Mouse (Mus musculus): Measurements from ENCODE around the gene Ggta1. TPM values are rescaled to one million over a fixed set of nuclear protein-coding genes. Genes with fewer than 3 reads are reported as not detected.
A peak's percentile ranks its signal among the peaks of the same experiment; 100 is the strongest.

The Ggta1 gene
- polyA plus RNA-seq, 1 experiment from 2014 or later: 38.1 TPM

- no peaks in the 10 kb centered on the region for H3K36me3 ChIP-seq (ENCODE audit: control insufficient read depth, insufficient read depth, low read length)
- H3K9ac ChIP-seq (ENCODE audit: low read depth, low read length): no peak overlapping the region
- H3K4me2 ChIP-seq: no peak overlapping the region
- no peaks in the 10 kb centered on the region for H3K9me3 ChIP-seq (replicated peaks; ENCODE audit: control insufficient read depth, low read length)
- 32% methylated on average over 6 of the region's 6 CpGs for WGBS (ENCODE audit: insufficient replicate concordance)
- H3K4me3 ChIP-seq (ENCODE audit: low read depth, low read length): no peak overlapping the region
- no peaks in the 10 kb centered on the region for H3K27me3 ChIP-seq (ENCODE audit: control insufficient read depth, insufficient read depth, low read length)
- peaks cover 76% of the 10 kb centered on the region for H3K4me1 ChIP-seq (ENCODE audit: control insufficient read depth, insufficient read depth, low read length)
- no peak for ATAC-seq (replicated peaks; ENCODE audit: insufficient number of reproducible peaks, low FRiP score, low TSS enrichment)
- peak overlapping the region; percentile 89 for H3K27ac ChIP-seq (ENCODE audit: low read depth, low read length)
Measured at GRCm38 (mm10) chr2:35505519-35506286, 42.7 kb upstream of the Ggta1 start.

DNA sequence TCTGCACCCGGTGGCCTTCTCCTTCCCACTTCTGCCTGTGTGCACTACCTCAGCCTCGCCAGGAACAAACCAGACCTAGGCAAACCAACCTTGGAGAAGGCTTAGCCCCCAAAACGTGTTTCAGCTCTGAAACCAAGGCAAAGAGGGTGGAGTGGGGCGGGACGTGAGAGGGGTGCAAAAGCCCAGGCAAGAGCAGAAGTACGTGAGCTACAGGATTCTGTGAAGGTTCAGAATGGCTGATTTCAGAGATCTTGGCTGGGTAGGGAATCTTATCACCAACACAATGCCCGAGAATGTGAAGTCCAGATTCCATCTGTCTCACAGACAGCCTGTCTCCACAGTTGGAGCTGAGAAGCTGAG, 41.4 kb upstream of the Ggta1 start:
- Histone ChIP-seq H3K4me2 (peak overlapping the region; percentile 3; the same call in 1 of the 2 replicates), H3K4me1 (ENCODE audit: control insufficient read depth, insufficient read depth, low read length) (peaks cover 66% of the 10 kb centered on the region), H3K4me3 (ENCODE audit: low read depth, low read length) (no peak overlapping the region), H3K9ac (ENCODE audit: low read depth, low read length) (no peak overlapping the region), H3K27me3 (ENCODE audit: control insufficient read depth, insufficient read depth, low read length) (no peaks in the 10 kb centered on the region), H3K36me3 (ENCODE audit: control insufficient read depth, insufficient read depth, low read length) (no peaks in the 10 kb centered on the region), H3K27ac (ENCODE audit: low read depth, low read length) (peak overlapping the region; percentile 89), H3K9me3 (replicated peaks; ENCODE audit: control insufficient read depth, low read length) (no peaks in the 10 kb centered on the region)
- ATAC-seq (replicated peaks; ENCODE audit: insufficient number of reproducible peaks, low FRiP score, low TSS enrichment): no peak
- 21% methylated on average over 7 of the region's 7 CpGs for WGBS (ENCODE audit: insufficient replicate concordance)

GRCm38 (mm10) chr2:35503723-35504416, 40.8 kb upstream of the Ggta1 start:
- no peak overlapping the region for H3K9ac ChIP-seq (ENCODE audit: low read depth, low read length)
- peak; percentile 62 for ATAC-seq (replicated peaks; ENCODE audit: insufficient number of reproducible peaks, low FRiP score, low TSS enrichment)
- H3K36me3 ChIP-seq (ENCODE audit: control insufficient read depth, insufficient read depth, low read length): no peaks in the 10 kb centered on the region
- H3K27me3 ChIP-seq (ENCODE audit: control insufficient read depth, insufficient read depth, low read length): no peaks in the 10 kb centered on the region
- H3K4me1 ChIP-seq (ENCODE audit: control insufficient read depth, insufficient read depth, low read length): peaks cover 63% of the 10 kb centered on the region
- no peaks in the 10 kb centered on the region for H3K9me3 ChIP-seq (replicated peaks; ENCODE audit: control insufficient read depth, low read length)
- H3K4me2 ChIP-seq: peak overlapping the region; percentile 3; the same call in 1 of the 2 replicates
- WGBS (ENCODE audit: insufficient replicate concordance): 16% methylated on average over 8 of the region's 8 CpGs
- H3K4me3 ChIP-seq (ENCODE audit: low read depth, low read length): no peak overlapping the region
- peak overlapping the region; percentile 89 for H3K27ac ChIP-seq (ENCODE audit: low read depth, low read length)

DNA sequence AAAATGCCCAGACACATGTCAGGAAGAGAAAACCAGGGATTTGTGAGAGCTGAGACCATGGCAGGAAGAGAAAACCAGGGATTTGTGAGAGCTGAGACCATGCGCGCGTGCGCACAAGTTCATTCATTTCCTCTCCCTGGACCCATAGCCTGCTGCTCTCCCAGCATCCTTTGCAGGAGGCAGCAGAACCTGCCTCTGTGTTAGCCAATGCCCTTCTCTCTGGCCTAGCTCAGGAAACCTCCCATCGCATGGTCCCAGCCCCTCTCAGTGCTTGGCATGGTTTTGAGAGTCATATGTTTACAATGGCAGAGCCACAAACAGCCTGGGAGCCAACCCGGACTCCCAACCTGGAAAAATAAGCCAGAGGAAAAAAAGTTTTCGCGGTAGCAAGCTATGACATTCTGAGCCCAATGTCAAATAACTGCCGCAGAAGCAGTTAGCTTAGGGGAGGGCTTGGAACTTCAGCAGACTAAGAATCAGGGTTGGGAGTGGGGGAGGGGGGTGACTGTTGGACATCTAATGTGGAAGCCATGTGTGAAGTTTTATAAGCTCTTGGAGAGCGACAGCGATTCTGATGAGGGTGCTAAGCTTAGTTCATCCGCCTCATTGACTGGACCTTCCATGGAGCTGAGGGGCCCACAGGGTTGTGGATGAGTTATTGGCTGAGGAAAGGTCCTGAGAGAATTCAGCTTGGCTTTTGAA, 40.1 kb upstream of the Ggta1 start:
- H3K4me2 ChIP-seq: no peak overlapping the region; the same call in 1 of the 2 replicates
- H3K9ac ChIP-seq (ENCODE audit: low read depth, low read length): no peak overlapping the region
- no peaks in the 10 kb centered on the region for H3K9me3 ChIP-seq (replicated peaks; ENCODE audit: control insufficient read depth, low read length)
- no peak overlapping the region for H3K4me3 ChIP-seq (ENCODE audit: low read depth, low read length)
- 73% methylated on average over 12 of the region's 12 CpGs for WGBS (ENCODE audit: insufficient replicate concordance)
- no peak for ATAC-seq (replicated peaks; ENCODE audit: insufficient number of reproducible peaks, low FRiP score, low TSS enrichment)
- H3K4me1 ChIP-seq (ENCODE audit: control insufficient read depth, insufficient read depth, low read length): peaks cover 56% of the 10 kb centered on the region
- peak overlapping the region; percentile 89 for H3K27ac ChIP-seq (ENCODE audit: low read depth, low read length)
- no peaks in the 10 kb centered on the region for H3K36me3 ChIP-seq (ENCODE audit: control insufficient read depth, insufficient read depth, low read length)
- H3K27me3 ChIP-seq (ENCODE audit: control insufficient read depth, insufficient read depth, low read length): no peaks in the 10 kb centered on the region

GRCm38 (mm10) chr2:35502561-35502960, 39.5 kb upstream of the Ggta1 start:
- H3K9ac ChIP-seq (ENCODE audit: low read depth, low read length): no peak overlapping the region
- no peaks in the 10 kb centered on the region for H3K9me3 ChIP-seq (replicated peaks; ENCODE audit: control insufficient read depth, low read length)
- no peak for ATAC-seq (replicated peaks; ENCODE audit: insufficient number of reproducible peaks, low FRiP score, low TSS enrichment)
- no peak overlapping the region for H3K4me2 ChIP-seq
- H3K27me3 ChIP-seq (ENCODE audit: control insufficient read depth, insufficient read depth, low read length): no peaks in the 10 kb centered on the region
- no peaks in the 10 kb centered on the region for H3K36me3 ChIP-seq (ENCODE audit: control insufficient read depth, insufficient read depth, low read length)
- H3K27ac ChIP-seq (ENCODE audit: low read depth, low read length): peak overlapping the region; percentile 89; the same call in 1 of the 2 replicates
- H3K4me3 ChIP-seq (ENCODE audit: low read depth, low read length): no peak overlapping the region
- WGBS (ENCODE audit: insufficient replicate concordance): 68% methylated on average over 3 of the region's 3 CpGs
- H3K4me1 ChIP-seq (ENCODE audit: control insufficient read depth, insufficient read depth, low read length): peaks cover 54% of the 10 kb centered on the region

- no peaks in the 10 kb centered on the region for H3K36me3 ChIP-seq (ENCODE audit: control insufficient read depth, insufficient read depth, low read length)
- H3K27me3 ChIP-seq (ENCODE audit: control insufficient read depth, insufficient read depth, low read length): no peaks in the 10 kb centered on the region
- no peak for ATAC-seq (replicated peaks; ENCODE audit: insufficient number of reproducible peaks, low FRiP score, low TSS enrichment)
- 54% methylated on average over 7 of the region's 7 CpGs for WGBS (ENCODE audit: insufficient replicate concordance)
- H3K27ac ChIP-seq (ENCODE audit: low read depth, low read length): no peak overlapping the region
- H3K4me2 ChIP-seq: no peak overlapping the region
- H3K9ac ChIP-seq (ENCODE audit: low read depth, low read length): no peak overlapping the region
- H3K4me1 ChIP-seq (ENCODE audit: control insufficient read depth, insufficient read depth, low read length): peaks cover 41% of the 10 kb centered on the region
- no peaks in the 10 kb centered on the region for H3K9me3 ChIP-seq (replicated peaks; ENCODE audit: control insufficient read depth, low read length)
- no peak overlapping the region for H3K4me3 ChIP-seq (ENCODE audit: low read depth, low read length)
Measured at GRCm38 (mm10) chr2:35499474-35499873, 36.4 kb upstream of the Ggta1 start.

- no peaks in the 10 kb centered on the region for H3K9me3 ChIP-seq (replicated peaks; ENCODE audit: control insufficient read depth, low read length)
- H3K27ac ChIP-seq (ENCODE audit: low read depth, low read length): no peak overlapping the region
- no peaks in the 10 kb centered on the region for H3K27me3 ChIP-seq (ENCODE audit: control insufficient read depth, insufficient read depth, low read length)
- H3K36me3 ChIP-seq (ENCODE audit: control insufficient read depth, insufficient read depth, low read length): no peaks in the 10 kb centered on the region
- H3K9ac ChIP-seq (ENCODE audit: low read depth, low read length): no peak overlapping the region
- no peak for ATAC-seq (replicated peaks; ENCODE audit: insufficient number of reproducible peaks, low FRiP score, low TSS enrichment)
- WGBS (ENCODE audit: insufficient replicate concordance): 84% methylated on average over 3 of the region's 3 CpGs
- H3K4me3 ChIP-seq (ENCODE audit: low read depth, low read length): no peak overlapping the region
- no peak overlapping the region for H3K4me2 ChIP-seq
- peaks cover 36% of the 10 kb centered on the region for H3K4me1 ChIP-seq (ENCODE audit: control insufficient read depth, insufficient read depth, low read length)
Measured at GRCm38 (mm10) chr2:35498961-35499360, 35.9 kb upstream of the Ggta1 start.

DNA sequence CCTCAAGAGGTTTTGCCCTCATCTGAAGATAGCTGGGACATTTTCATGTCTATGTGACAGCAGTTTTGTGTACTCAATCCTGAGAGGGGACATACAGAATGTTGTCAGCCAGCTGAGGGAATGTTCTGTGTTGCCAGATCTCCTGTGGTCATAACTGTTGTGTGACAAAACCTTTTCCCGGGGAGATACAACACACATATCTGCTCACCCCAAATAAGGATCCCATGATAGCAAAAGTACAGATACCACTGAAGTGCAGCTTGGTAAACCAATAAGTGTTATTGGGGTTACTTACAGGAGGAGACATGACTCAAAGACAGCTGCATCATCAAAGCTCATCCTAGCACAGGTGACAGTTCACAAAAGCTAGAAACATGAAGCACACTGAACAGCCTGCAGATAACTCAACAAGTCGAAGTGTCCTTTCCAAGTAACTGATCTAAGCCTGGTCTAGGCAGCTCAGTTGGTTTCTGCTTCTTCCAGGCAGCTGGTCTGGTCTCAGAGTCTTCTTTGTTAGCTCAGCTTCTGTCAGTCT, 34.7 kb upstream of the Ggta1 start:
- Histone ChIP-seq H3K4me3 (ENCODE audit: low read depth, low read length) (no peak overlapping the region), H3K9me3 (replicated peaks; ENCODE audit: control insufficient read depth, low read length) (no peaks in the 10 kb centered on the region), H3K4me1 (ENCODE audit: control insufficient read depth, insufficient read depth, low read length) (peaks cover 23% of the 10 kb centered on the region), H3K27ac (ENCODE audit: low read depth, low read length) (no peak overlapping the region), H3K27me3 (ENCODE audit: control insufficient read depth, insufficient read depth, low read length) (no peaks in the 10 kb centered on the region; the same call in 1 of the 2 replicates), H3K36me3 (ENCODE audit: control insufficient read depth, insufficient read depth, low read length) (no peaks in the 10 kb centered on the region), H3K4me2 (no peak overlapping the region), H3K9ac (ENCODE audit: low read depth, low read length) (no peak overlapping the region)
- WGBS (ENCODE audit: insufficient replicate concordance): 74% methylated on average over 2 of the region's 2 CpGs
- ATAC-seq (replicated peaks; ENCODE audit: insufficient number of reproducible peaks, low FRiP score, low TSS enrichment): no peak

All from heart, embryonic 11.5 days (tissue).